Comparison of ENCODE assay signal across 8 mouse cellular contexts in the genomic region with DNA sequence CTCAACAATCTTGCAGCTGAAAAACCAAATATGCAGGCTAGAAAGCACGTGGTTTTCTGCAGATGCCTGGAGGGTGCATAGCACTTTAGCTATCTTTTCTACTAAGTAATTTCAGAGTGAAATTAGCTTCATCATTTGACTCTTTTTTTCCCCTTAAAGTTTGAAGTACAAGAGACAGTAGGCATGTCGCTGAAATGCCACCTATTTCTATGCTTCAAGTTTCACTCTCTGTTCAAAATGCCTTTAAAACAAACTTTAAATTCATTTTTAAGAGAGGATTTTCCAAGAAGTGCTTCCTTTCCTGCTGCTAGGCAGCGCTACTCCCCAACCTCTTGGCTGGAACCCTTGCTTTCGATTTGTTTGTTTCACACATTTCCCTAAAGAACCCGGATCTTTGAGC. TPM values are rescaled to one million over a fixed set of nuclear protein-coding genes. Genes with fewer than 3 reads are reported as not detected.
DNase-seq lines count a peak whose midpoint lies in the region; ATAC-seq and TF ChIP-seq lines count a peak whose summit lies in the region.
"Had no signal": no experiment of that assay in that cellular context is flagged by ENCODE, and none has a peak within 500 bp of the region (broad histone marks: within the 10 kb centered on the region; RNA-seq: fewer than 3 reads in every experiment).

No protein-coding gene starts in this region.

- no peak for ATAC-seq in lung, embryonic 14.5 days (ENCODE audit: insufficient read depth)
- no peak for ATAC-seq in forebrain, embryonic 11.5 days (replicated peaks; ENCODE audit: low FRiP score)
- ATAC-seq in limb, embryonic 11.5 days (ENCODE audit: insufficient number of reproducible peaks, low FRiP score, low TSS enrichment, low read depth), result no peak

- 0% methylated on average over 5 of the region's 5 CpGs for WGBS in lung, embryonic 14.5 days
- under 1% methylated on average over 5 of the region's 5 CpGs for whole genome bisulfite sequencing in forebrain, embryonic 11.5 days
- WGBS in limb, embryonic 11.5 days, result 2% methylated on average over 5 of the region's 5 CpGs

- H3K9me3 ChIP-seq in lung, embryonic 14.5 days (ENCODE audit: low read depth, low read length), result no peaks in the 10 kb centered on the region
- no peaks in the 10 kb centered on the region for H3K9me3 ChIP-seq in forebrain, embryonic 11.5 days (ENCODE audit: control insufficient read depth, low read length)
- no peaks in the 10 kb centered on the region for H3K9me3 ChIP-seq in limb, embryonic 11.5 days (ENCODE audit: control insufficient read depth, low read length)

- TF ChIP-seq CTCF in lung, embryonic 14.5 days (IDR thresholded peaks at IDR 0.05; ENCODE audit: low read depth), result no peak

- H3K9ac ChIP-seq in lung, embryonic 14.5 days, result no peak overlapping the region
- 0 out of 2 replicates have a peak overlapping the region, but pooled peaks have one; percentile 4 for H3K9ac ChIP-seq in forebrain, embryonic 11.5 days (ENCODE audit: low read length)
- no peak overlapping the region; the same call in 1 of the 2 replicates for H3K9ac ChIP-seq in limb, embryonic 11.5 days (ENCODE audit: low read length)

- peaks cover 87% of the 10 kb centered on the region for H3K27me3 ChIP-seq in lung, embryonic 14.5 days (ENCODE audit: insufficient read depth, low read length)
- peaks cover 35% of the 10 kb centered on the region for H3K27me3 ChIP-seq in forebrain, embryonic 11.5 days (ENCODE audit: control insufficient read depth, insufficient read depth, low read length)
- H3K27me3 ChIP-seq in limb, embryonic 11.5 days (ENCODE audit: control insufficient read depth, insufficient read depth, low read length), result peaks cover 21% of the 10 kb centered on the region
- H3K27me3 ChIP-seq in splenic B cell, adult 2 months (ENCODE audit: control insufficient read depth, insufficient read depth, low read length, poor library complexity, severe bottlenecking), result peaks cover 2% of the 10 kb centered on the region; the same call in 1 of the 2 replicates

- no peaks in the 10 kb centered on the region for H3K4me1 ChIP-seq in lung, embryonic 14.5 days (ENCODE audit: insufficient read depth)
- peaks cover 16% of the 10 kb centered on the region; the same call in 1 of the 2 replicates for H3K4me1 ChIP-seq in forebrain, embryonic 11.5 days (replicated peaks; ENCODE audit: control insufficient read depth, insufficient read depth, low read length)
- peaks cover 21% of the 10 kb centered on the region for H3K4me1 ChIP-seq in limb, embryonic 11.5 days (ENCODE audit: control insufficient read depth, insufficient read depth, low read length)

- H3K27ac ChIP-seq in lung, embryonic 14.5 days (ENCODE audit: low read depth), result no peak overlapping the region
- H3K27ac ChIP-seq in forebrain, embryonic 11.5 days (ENCODE audit: low read depth, low read length), result no peak overlapping the region
- no peak overlapping the region for H3K27ac ChIP-seq in limb, embryonic 11.5 days (replicated peaks; ENCODE audit: low read depth, low read length)

- no peaks in the 10 kb centered on the region for H3K36me3 ChIP-seq in lung, embryonic 14.5 days (ENCODE audit: insufficient read depth)
- H3K36me3 ChIP-seq in forebrain, embryonic 11.5 days (ENCODE audit: control insufficient read depth, insufficient read depth, low read length), result no peaks in the 10 kb centered on the region
- no peaks in the 10 kb centered on the region for H3K36me3 ChIP-seq in limb, embryonic 11.5 days (ENCODE audit: control insufficient read depth, insufficient read depth, low read length)
- H3K36me3 ChIP-seq in splenic B cell, adult 2 months (ENCODE audit: control insufficient read depth, insufficient read depth, low read length, poor library complexity, severe bottlenecking), result no peaks in the 10 kb centered on the region

- no peak overlapping the region for H3K4me3 ChIP-seq in lung, embryonic 14.5 days (ENCODE audit: low read depth, low read length)
- H3K4me3 ChIP-seq in forebrain, embryonic 11.5 days (ENCODE audit: low read depth, low read length), result peak overlapping the region; percentile 4; the same call in 1 of the 2 replicates
- H3K4me3 ChIP-seq in limb, embryonic 11.5 days (ENCODE audit: low read depth, low read length), result no peak overlapping the region; the same call in 1 of the 2 replicates

- peak; percentile 24 for DNase-seq in lung, embryonic 14.5 days
- no peak for DNase-seq in lung, postnatal 14 days
- DNase-seq in forebrain, embryonic 11.5 days (ENCODE audit: low spot score), result no peak
- DNase-seq in limb, embryonic 11.5 days (ENCODE audit: low spot score), result peak; percentile 40
- DNase-seq in splenic B cell, adult 2 months (ENCODE audit: low read depth, low spot score), result peak; percentile 30
- DNase-seq in kidney, postnatal 25 days, result no peak
- no peak for DNase-seq in kidney, adult 9 months
- DNase-seq: right cerebral cortex, adult 18-20 months had no signal

- H3K4me2 ChIP-seq in lung, embryonic 14.5 days, result no peak overlapping the region
- H3K4me2 ChIP-seq in forebrain, embryonic 11.5 days (ENCODE audit: low read depth, low read length, severe bottlenecking), result peak overlapping the region; percentile 33; the same call in 1 of the 2 replicates
- H3K4me2 ChIP-seq in limb, embryonic 11.5 days (ENCODE audit: low read depth, severe bottlenecking), result peak overlapping the region; percentile 29

RNA-seq across cellular contexts. Expression of a gene that starts 1.3 kb away (rescaled TPM):
- not detected in 2 replicates for polyA plus RNA-seq in lung, embryonic 14.5 days (2014; fragmentation: Nextera tagmentation; extraction: Ambion mirVana)
- polyA plus RNA-seq in forebrain, embryonic 11.5 days (2014; fragmentation: Nextera tagmentation; extraction: Ambion mirVana), result 0.29 and 0.48 TPM in 2 replicates
- polyA plus RNA-seq in limb, embryonic 11.5 days (2014; fragmentation: Nextera tagmentation; extraction: Ambion mirVana), result 0.16 and 0.19 TPM in 2 replicates

RNA-seq across cellular contexts. Expression of a gene that starts 13.8 kb away (rescaled TPM):
- not detected in 2 replicates for polyA plus RNA-seq in lung, embryonic 14.5 days (2014; fragmentation: Nextera tagmentation; extraction: Ambion mirVana)
- 10.3 and 11.4 TPM in 2 replicates for polyA plus RNA-seq in forebrain, embryonic 11.5 days (2014; fragmentation: Nextera tagmentation; extraction: Ambion mirVana)
- 5.1 and 5.6 TPM in 2 replicates for polyA plus RNA-seq in limb, embryonic 11.5 days (2014; fragmentation: Nextera tagmentation; extraction: Ambion mirVana)

RNA-seq across cellular contexts. Expression of a gene that starts 23.6 kb away (rescaled TPM):
- polyA plus RNA-seq in lung, embryonic 14.5 days (2014; fragmentation: Nextera tagmentation; extraction: Ambion mirVana), result not detected in 2 replicates
- polyA plus RNA-seq in forebrain, embryonic 11.5 days (2014; fragmentation: Nextera tagmentation; extraction: Ambion mirVana), result 28.6 and 30.0 TPM in 2 replicates
- polyA plus RNA-seq in limb, embryonic 11.5 days (2014; fragmentation: Nextera tagmentation; extraction: Ambion mirVana), result 11.3 and 12.5 TPM in 2 replicates

RNA-seq across cellular contexts. Expression of a gene that starts 38.1 kb away (rescaled TPM):
- polyA plus RNA-seq in lung, embryonic 14.5 days (2014; fragmentation: Nextera tagmentation; extraction: Ambion mirVana), result not detected in 2 replicates
- 1.7 and 2.4 TPM in 2 replicates for polyA plus RNA-seq in forebrain, embryonic 11.5 days (2014; fragmentation: Nextera tagmentation; extraction: Ambion mirVana)
- polyA plus RNA-seq in limb, embryonic 11.5 days (2014; fragmentation: Nextera tagmentation; extraction: Ambion mirVana), result 0.24 and 0.33 TPM in 2 replicates

RNA-seq across cellular contexts. Expression of a gene that starts 45.1 kb away (rescaled TPM):
- polyA plus RNA-seq in lung, embryonic 14.5 days (2014; fragmentation: Nextera tagmentation; extraction: Ambion mirVana), result 23.0 and 23.8 TPM in 2 replicates
- 34.9 and 39.6 TPM in 2 replicates for polyA plus RNA-seq in forebrain, embryonic 11.5 days (2014; fragmentation: Nextera tagmentation; extraction: Ambion mirVana)
- polyA plus RNA-seq in limb, embryonic 11.5 days (2014; fragmentation: Nextera tagmentation; extraction: Ambion mirVana), result 36.4 and 38.8 TPM in 2 replicates

Comparison
In these comparisons a context has a peak if more than half of its experiments do, and no peak if none do; other contexts are left out.
1. DNase-seq: peak in lung, embryonic 14.5 days (single experiment), limb, embryonic 11.5 days (single experiment) and splenic B cell, adult 2 months (single experiment); none in lung, postnatal 14 days (single experiment), forebrain, embryonic 11.5 days (single experiment), kidney, postnatal 25 days (0 of 2) and kidney, adult 9 months (single experiment).
2. RNA of a gene that starts 23.6 kb away (polyA plus RNA-seq): 28.6 to 30.0 TPM in forebrain, embryonic 11.5 days and 11.3 to 12.5 TPM in limb, embryonic 11.5 days; not detected in lung, embryonic 14.5 days; every median in the first group is over 10 times any median in the second.